Mouse (Mus musculus): Measurements from ENCODE around the gene Gpm6b. TPM values are rescaled to one million over a fixed set of nuclear protein-coding genes. Genes with fewer than 3 reads are reported as not detected.

Gpm6b gene
- total RNA-seq (2021) = 1 to 10 TPM; 4.2 to 7.2 TPM
- long read RNA-seq, experiment 1, full-length matches to known transcripts = 7 of 8 reads
- long read RNA-seq, experiment 1, partial matches to known transcripts = 1 of 8 reads
- long read RNA-seq, experiment 1, other reads (novel, unspliced or antisense) = 0 of 8 reads
- long read RNA-seq, experiment 2, full-length matches to known transcripts = 8 of 8 reads
- long read RNA-seq, experiment 2, partial matches to known transcripts = 0 of 8 reads
- long read RNA-seq, experiment 2, other reads (novel, unspliced or antisense) = 0 of 8 reads

GRCm38 (mm10) chrX:166238831-166239460 lies at the start of gene Gpm6b:
Gene Gpm6b (plus strand): TSS chrX:166238911.
- peak; percentile 2 to 22 for DNase-seq (ENCODE audit: low spot score in 2 of 2)

DNA sequence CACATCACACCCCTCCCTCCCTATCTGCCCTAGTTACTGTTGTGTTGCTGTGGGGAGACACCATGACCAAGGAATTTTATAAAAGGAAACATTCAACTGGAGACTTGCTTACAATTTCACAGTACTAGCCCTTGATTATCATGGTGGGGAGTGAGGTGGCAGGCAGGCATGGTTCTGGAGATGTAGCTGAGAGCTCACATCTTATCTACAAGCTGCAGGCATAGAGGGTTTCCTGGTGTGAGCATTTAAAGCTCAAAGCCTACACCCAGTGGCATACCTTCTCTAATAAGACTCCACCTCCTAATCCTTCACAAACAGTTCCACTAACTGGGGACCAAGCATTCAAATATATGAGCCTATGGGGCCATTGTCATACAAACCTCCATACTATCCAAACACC lies 42.4 kb upstream of the Gpm6b start:
- no peak for DNase-seq (ENCODE audit: low spot score in 2 of 2)

- no peak for DNase-seq (ENCODE audit: low spot score in 2 of 2)
Measured at GRCm38 (mm10) chrX:166198266-166198665, 40.4 kb upstream of the Gpm6b start.

- no peak for DNase-seq (ENCODE audit: low spot score in 2 of 2)
Measured at GRCm38 (mm10) chrX:166199812-166200211, 38.9 kb upstream of the Gpm6b start.

- DNase-seq (ENCODE audit: low spot score in 2 of 2) = no peak
Measured at GRCm38 (mm10) chrX:166214576-166214975, 24.1 kb upstream of the Gpm6b start.

DNA sequence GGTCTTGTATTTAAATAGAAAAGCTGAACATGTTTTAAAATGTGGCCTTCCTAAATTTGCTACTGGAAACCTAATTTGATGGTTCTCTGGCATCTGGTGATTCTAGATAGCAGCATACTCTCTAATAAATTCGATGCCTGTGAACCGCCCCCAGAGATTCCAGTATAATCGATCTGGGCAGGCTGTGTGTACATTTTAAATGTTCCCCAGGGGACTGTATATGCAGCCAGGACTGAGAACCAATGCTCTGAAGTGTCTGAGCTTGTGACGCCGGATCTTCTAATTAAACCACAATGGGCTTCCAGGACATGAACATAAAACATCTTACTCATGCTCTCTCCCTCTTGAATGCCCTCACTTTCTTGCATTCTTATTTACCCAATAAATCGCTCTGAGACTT lies 22.5 kb upstream of the Gpm6b start:
- no peak for DNase-seq (ENCODE audit: low spot score in 2 of 2)

GRCm38 (mm10) chrX:166216720-166217119 lies 22.0 kb upstream of the Gpm6b start:
- DNase-seq (ENCODE audit: low spot score in 2 of 2) = no peak

GRCm38 (mm10) chrX:166219331-166219730 lies 19.4 kb upstream of the Gpm6b start:
- no peak for DNase-seq (ENCODE audit: low spot score in 2 of 2)

- DNase-seq (ENCODE audit: low spot score in 2 of 2) = no peak
Measured at GRCm38 (mm10) chrX:166226856-166227255, 11.9 kb upstream of the Gpm6b start.

GRCm38 (mm10) chrX:166229750-166230149 lies 9.0 kb upstream of the Gpm6b start:
- no peak for DNase-seq (ENCODE audit: low spot score in 2 of 2)

DNA sequence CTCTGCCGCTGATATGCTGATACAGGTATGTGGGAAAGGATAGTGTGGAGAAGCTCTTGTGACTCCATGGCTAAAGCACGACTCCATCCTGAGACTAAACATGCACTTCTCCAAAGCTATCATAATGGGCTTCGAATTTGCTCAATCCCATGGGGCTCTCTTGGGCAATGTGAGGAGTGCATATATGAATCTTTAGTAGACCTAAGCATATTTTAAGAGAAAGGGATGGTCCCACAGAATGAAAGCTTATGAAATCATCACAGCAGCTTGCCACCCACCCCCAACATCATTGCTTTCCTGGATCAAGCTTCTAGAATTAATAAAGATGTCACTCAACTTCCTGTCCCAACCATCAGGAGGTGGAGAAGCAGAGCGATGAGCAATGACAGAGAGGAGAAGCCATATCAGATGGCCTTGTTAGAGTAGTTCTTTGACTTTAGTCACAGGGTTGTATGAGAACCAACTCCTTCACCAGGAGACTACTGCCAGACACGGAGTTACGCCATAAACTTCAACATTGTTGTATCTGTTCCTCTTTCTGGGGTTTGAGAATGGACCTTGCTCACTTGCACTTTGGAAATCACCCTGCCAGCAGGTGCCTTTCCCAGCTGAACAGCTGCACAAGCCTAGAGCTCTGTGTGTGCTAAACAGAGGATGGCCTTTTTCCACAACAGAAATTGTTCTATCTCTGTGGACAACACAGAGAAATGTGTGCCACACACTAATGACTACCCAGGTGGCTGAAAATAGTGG lies 8.0 kb upstream of the Gpm6b start:
- no peak for DNase-seq (ENCODE audit: low spot score in 2 of 2)

DNA sequence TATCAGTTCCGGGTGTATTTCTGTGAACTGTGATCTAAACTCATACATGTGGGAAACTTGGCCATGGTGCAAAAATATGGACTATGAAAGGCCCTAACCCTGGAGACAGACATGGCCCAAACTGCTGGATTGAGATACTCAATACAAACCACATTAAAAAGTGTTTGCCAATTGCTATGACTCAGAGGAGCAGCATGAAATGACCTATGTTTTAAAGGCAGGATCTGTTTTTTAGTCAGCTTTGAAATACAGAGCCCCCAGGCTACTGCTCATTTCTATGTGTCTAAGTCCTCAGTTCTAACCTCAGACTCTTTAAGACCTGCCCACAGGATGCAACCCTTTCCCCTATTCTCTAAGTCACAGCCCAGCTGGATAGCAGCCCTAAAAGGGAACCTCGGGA lies 2.6 kb upstream of the Gpm6b start:
- no peak for DNase-seq (ENCODE audit: low spot score in 2 of 2)

DNA sequence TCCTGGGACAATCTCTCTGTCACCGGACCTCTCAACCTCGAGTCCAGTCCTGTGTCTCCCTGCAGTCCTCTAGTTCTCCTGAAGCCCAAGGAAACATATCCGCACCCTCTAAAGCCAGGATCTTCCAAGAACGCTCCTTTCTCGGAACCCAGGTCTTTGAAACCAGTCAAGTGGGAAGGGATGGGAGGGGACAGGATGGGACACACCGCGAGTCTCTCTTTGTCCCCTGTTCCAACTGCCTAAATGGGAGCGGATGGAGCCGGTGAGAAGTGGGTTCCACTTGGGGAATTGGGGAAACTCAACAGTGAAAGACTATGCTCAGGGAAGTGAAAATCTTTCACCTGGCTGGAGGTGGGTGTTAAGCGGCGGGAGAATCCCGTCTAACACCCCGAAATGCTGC lies 809 bp downstream of the Gpm6b start:
- no peak for DNase-seq (ENCODE audit: low spot score in 2 of 2)

- no peak for DNase-seq (ENCODE audit: low spot score in 2 of 2)
Measured at GRCm38 (mm10) chrX:166240751-166241150, 2.0 kb downstream of the Gpm6b start.

- DNase-seq (ENCODE audit: low spot score in 2 of 2) = no peak
Measured at GRCm38 (mm10) chrX:166243261-166243885, 4.7 kb downstream of the Gpm6b start.

GRCm38 (mm10) chrX:166271489-166271888 lies 32.8 kb downstream of the Gpm6b start:
- no peak for DNase-seq (ENCODE audit: low spot score in 2 of 2)

DNA sequence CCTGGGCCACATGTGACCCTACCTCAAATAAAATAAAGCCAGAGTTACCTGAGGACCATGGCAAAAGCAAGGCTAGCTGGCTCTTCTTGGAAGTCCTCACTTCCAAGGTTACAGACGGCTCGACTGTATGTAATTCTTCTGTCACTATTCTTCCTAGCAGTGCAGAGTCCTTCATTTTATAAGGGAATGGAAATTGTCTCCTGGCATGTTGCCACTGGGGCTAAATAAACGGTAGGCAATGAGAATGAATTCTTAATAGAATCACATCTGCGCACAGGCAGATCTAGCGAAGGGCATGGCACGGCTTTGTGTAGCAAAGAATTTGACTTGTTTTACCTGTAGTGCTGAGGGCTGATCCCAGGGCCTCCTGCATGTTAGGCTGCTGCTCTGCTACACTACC lies 33.9 kb downstream of the Gpm6b start:
- DNase-seq (ENCODE audit: low spot score in 2 of 2) = no peak

DNA sequence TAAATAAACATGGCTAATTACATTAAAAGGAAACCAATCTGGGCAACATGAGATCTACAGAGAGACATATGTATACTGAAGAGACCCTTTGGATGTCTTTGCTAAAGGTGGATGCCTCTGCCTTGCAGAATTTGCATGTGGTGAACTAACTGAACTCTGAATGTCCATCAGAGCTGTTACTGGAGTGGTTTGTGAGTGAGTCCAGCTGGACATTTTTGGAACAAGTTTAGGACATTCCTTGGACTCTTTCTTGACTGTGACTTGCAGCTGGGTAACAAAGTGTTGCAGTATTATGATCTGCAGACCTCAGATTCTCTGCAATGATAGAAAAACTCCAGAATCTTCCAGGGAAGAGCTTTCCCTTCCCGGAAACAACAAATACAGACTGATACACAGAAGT lies 41.1 kb downstream of the Gpm6b start:
- DNase-seq (ENCODE audit: low spot score in 2 of 2) = no peak

DNA sequence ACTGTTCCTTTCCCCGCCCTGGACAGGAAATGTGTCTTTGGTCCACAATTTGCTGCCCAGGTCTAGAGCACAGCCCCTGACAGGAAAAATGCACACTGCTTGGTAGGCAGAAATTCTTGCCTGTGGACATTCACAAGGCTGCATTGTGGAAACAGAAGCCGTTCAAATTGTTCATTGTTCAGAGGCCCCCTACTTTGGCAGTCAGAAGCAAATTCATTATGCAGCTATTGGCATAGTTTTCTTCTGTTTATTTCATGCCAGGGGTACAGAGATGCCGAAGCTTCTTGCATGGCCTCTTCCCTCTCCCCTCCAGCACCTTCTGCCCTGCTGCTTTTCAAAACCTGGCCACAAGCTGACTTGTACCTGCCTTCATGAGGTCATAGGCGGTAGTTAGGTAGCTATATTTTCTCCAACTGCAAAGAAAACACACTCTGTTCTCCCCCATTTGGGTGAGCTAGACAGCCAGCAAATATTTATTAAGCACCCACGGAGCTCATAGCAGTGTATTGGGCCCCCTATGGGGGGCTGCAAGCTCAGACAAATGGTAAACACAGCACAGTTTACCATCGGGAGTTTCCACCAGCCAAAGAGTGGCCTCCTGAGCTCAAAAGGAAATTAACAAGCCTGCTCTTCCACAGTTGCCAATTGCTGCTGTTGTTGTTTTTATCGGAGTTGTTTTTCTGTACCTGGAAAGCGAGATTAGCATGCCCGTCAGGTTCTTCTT lies 48.2 kb downstream of the Gpm6b start:
- no peak for DNase-seq (ENCODE audit: low spot score in 2 of 2)

DNA sequence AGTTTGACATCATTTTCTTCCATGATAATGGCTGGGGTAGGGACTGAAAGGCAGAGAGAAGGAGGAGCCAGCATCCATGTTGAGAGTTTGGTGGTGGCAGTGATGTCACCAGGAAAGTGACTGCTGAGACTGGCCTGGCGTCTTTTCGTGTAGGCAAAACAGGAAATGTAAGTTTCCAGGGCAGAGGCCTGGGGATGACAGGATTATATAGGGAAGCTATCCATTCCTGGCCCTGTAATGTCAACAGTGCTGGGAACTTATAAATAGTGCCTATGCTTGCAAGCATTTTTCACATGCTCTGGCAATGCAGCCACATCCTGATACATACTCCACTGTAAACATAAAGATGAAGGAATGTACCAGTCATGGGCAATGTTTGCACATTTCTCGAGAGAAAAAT lies 52.6 kb downstream of the Gpm6b start:
- no peak for DNase-seq (ENCODE audit: low spot score in 2 of 2)

DNA sequence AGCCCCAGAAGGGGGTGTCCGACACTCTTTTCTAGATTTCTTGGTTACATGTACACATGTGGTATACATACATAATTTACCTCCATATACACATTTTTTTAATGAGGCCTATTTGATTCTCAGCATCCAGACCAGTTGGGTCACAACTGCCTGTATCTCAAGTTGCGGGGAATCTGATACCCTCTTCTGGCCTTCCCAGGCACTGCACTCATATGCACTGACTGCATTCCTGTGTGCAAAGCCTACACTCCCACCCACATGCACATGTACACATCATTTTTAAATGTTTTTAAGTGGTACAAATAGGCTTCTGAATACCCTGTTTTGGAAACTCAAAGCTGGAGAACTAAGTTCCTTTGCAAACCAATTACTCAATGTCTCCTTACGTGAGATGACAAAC lies 54.8 kb downstream of the Gpm6b start:
- DNase-seq (ENCODE audit: low spot score in 2 of 2) = no peak
